Mouse (Mus musculus) liver, embryonic 14.5 days (tissue): ENCODE measurements around the gene Ybx2.

Source experiments
- CTCF ChIP-seq: IDR thresholded peaks from 2 replicates; pipeline ENCODE4 v1.5.1; 2016; ENCODE audit warnings: antibody characterized with exemption, low read depth, control low read depth
- EP300 ChIP-seq: IDR thresholded peaks from 2 replicates; pipeline ENCODE4 v1.6.1; 2016; ENCODE audit warnings: antibody characterized with exemption, low read depth

GRCm38 (mm10) chr11:69953267-69953915 lies 17.8 kb downstream of the Ybx2 start:
- TF ChIP-seq CTCF: no peak
- no peak for TF ChIP-seq EP300
